Mouse (Mus musculus): Measurements from ENCODE around the gene Smurf2. TPM values are rescaled to one million over a fixed set of nuclear protein-coding genes. Genes with fewer than 3 reads are reported as not detected.
"Not testable (repeated sequence)": the region's sequence is repeated elsewhere in the genome, so short reads cannot be mapped to it uniquely, and the experiment has no call there.

Smurf2 gene
- total RNA-seq, 2 experiments from 2014 or later = 20.8 to 21.7 TPM

DNA sequence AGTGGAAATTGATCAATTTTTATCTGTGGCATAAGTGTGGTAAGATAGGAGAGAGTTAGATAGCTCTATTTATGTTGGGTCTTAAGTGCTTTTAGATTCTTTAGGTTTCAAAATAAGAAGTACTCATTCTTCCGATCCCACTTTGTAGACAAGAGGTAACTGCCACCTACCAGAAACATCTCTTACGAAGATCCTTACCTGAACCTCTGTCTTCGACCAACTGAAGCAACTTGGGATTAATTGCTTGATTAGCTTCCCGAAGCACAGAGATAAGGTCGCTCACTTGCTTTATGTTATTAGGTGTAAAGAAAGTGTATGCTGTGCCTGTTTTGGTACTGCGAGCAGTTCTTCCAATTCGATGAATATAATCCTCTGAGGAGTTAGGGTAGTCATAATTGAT lies 138.2 kb downstream of the Smurf2 start:
- intact Hi-C loops (cut with DNase I; ENCODE audit: low total_unique reads); DNase-seq: not testable (repeated sequence)

DNA sequence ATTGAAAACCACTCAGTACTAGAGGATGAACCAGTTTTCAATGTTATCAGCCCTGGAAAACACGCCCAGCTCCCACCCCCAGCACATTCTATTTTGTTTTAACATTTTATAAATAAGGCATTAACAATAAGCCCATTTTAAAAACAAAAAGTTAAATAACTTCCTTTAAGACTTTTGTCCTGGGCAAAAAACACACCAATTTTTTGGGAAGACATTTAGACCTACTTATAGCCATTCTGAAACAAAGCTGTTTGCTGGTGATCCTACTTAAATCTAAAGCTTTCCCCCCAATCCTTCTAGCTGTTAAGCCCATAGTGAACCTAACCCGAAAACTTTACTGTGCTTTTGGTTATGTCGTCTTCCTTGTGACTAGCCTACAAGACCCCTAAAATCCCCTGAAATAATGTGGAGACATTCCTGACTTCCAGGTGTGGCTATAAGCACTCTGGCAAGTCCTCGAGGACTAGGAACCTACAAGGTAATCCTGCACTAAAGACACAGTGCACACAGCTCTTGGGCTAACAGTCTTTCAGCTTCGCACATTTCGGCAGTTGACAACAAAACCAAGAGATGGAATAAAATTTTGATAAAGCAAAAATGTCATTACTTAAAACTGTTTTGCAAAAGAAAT lies 139.8 kb downstream of the Smurf2 start:
- no peak for DNase-seq
- intact Hi-C loops (cut with DNase I; ENCODE audit: low total_unique reads) = no loop called here

DNA sequence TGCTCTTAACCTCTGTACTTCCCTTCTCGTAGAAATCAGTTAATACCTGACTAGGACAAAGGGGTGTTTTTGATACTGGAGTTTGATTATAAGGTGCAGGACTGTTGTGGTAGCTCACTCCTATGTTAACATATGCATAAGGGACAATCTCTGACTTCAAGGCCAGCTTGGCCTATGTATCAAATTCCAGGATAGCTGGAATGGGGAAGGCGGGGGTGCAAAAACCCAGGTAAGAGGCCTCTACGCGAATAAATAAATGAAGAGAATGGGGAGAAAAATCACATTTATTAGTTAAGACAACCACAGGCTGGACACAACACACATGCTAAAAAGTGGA lies 140.5 kb downstream of the Smurf2 start:
- intact Hi-C loops (cut with DNase I; ENCODE audit: low total_unique reads) = no loop called here
- DNase-seq = no peak

DNA sequence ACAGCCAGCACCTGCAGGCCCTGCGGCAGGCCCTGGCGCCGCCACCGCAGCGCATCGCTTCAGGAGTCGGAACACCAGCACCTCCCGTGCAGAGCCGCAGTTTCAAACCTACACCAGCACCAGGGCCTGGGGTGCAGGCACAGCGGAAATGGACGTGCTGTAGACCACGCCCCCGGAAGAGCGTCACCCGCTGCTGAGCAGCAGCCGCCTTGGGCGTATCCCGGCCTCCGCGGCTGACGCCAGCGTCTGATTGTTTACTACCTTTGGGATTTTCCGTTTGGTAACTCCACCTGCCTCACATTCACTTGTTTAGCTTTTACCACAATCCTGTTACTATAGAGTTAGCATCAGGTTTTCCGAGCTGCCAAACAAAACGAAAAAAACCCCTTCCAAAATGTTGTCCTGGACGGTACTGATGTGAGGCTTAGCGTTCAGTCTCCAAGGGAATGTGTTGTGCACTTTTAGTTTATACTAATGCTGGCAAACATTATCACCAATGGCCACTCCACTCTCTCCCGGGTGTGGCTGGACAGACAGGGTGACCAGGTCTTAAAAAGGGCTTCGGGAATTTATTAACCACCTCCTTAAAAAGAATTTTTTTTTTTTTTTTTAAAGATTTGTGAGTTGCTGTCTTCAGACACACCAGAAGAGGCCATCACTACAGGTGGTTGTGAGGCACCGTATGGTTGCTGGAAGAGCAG lies 141.0 kb downstream of the Smurf2 start, which contains the start of gene Polg2:
Gene Polg2 (minus strand): TSS at position 150 of the 701 bp plus-strand sequence.
- intact Hi-C loops (cut with DNase I; ENCODE audit: low total_unique reads) = no loop called here

DNA sequence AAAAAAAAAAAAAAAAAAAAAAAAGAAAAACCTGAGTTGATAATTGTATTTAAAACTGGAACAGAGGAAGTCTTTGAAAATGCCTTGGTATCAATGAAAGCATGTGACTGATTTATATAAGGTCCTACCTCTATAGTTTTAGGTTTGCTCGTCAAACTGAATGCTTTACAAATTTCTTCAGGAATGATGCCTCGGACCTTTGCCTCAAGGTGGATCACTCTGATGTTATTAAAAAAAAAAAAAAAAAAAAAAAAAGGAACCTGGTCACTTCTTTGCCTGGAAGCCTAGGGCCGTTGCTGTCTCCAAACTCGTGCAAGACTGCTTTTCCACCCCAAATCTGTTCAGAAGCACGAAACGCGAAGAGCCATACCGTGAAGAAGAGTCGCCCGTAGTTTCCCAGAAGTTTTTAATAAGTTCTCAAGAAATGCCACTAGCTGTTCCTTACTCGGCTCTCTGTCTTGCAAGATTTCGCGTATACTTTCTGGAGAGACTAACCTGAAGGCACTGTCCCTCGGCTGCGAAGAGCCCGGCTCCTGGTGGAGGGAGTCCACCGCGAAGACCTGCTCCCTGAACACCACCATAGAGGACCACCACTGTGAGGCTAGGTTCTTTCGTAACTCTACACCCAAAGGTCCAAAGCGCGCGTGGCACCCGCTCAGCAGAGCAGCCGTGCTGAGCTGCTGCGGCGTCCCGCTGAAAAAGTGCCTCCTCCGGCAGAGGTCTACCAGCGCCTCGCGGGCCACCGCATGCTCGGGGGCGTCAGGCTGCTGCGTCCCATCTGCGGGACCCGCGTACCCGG lies 141.7 kb downstream of the Smurf2 start:
- no peak for DNase-seq
- intact Hi-C loops (cut with DNase I; ENCODE audit: low total_unique reads) = no loop called here

More for the DNA sequence above, 141.0 kb downstream of the Smurf2 start, which contains the start of gene Polg2:
- DNase-seq = peak; percentile 91

DNA sequence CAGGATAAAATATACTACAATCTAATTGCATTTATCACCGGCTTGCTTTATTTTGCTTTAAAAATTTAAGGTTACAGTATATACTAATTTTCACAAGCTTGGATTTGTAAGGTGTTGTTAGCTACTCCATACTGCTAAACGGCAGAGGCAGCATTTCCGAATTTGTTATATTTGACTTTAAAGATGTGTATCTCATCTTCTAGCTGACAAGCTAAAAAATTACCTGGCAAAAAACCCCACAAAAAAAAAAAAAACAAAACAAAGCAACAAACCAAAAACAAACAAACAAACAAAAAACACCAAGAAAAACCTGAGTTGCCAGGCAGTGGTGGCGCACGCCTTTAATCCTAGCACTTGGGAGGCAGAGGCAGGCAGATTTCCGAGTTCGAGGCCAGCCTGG lies 142.4 kb downstream of the Smurf2 start:
- no peak for DNase-seq
- intact Hi-C loops (cut with DNase I; ENCODE audit: low total_unique reads) = no loop called here

DNA sequence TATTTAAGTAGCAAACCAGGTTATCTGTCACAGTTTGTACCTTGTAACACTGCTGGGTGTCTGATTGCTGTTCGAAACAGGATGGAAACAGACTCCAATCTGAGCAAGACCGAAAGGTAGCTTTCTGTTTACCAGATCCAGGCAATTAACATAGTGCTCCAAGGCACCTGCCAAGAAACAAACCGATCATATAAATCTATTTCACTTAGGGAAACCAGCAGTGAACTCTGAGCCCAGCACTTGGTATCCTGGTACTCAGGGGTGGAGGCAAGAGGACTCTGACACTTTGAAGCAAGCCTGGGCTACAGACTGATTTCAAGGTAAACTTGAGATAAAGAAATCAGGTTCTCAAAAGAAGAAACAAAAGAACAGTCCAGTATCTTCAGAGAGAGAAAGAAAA lies 143.1 kb downstream of the Smurf2 start:
- no peak for DNase-seq
- intact Hi-C loops (cut with DNase I; ENCODE audit: low total_unique reads) = no loop called here

DNA sequence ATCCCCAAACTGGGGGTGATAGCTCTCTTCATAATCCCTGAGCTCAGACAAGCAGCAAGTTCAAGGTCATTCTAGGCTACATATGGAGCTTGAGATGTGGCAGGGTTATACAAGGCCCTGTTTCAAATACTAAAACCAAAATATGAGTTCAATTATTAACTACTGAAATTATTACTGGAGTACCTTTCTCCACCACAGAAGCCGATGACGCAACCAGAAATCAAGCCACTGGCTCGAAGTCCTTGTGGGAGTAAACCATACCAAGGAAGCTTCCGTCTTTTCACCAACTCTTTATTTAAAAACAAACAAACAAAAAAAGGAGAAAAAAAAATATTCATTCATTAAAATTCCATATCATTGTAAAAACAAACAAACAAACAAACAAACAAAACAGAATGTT lies 143.6 kb downstream of the Smurf2 start:
- DNase-seq = no peak
- intact Hi-C loops (cut with DNase I; ENCODE audit: low total_unique reads) = no loop called here

DNA sequence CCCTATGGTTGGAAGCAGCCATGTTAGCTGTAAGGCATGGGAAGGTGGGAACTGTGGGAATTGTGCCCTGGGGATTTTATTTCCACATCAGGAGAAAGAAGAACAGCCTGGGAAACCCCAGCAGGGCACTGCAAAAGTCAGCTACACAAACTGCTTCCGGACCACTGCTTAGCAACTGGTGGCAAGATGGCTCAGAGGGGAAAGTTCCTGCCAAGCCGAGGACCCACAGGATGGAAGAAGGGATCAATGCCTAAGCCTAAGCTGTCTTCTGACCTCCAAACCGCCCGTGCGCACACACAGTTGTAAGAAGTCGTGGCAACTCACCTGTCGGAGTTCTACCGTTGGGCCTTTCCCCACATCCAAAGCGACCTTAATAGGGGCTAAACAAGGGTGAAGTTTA lies 147.5 kb downstream of the Smurf2 start:
- no peak for DNase-seq
- intact Hi-C loops (cut with DNase I; ENCODE audit: low total_unique reads) = no loop called here

DNA sequence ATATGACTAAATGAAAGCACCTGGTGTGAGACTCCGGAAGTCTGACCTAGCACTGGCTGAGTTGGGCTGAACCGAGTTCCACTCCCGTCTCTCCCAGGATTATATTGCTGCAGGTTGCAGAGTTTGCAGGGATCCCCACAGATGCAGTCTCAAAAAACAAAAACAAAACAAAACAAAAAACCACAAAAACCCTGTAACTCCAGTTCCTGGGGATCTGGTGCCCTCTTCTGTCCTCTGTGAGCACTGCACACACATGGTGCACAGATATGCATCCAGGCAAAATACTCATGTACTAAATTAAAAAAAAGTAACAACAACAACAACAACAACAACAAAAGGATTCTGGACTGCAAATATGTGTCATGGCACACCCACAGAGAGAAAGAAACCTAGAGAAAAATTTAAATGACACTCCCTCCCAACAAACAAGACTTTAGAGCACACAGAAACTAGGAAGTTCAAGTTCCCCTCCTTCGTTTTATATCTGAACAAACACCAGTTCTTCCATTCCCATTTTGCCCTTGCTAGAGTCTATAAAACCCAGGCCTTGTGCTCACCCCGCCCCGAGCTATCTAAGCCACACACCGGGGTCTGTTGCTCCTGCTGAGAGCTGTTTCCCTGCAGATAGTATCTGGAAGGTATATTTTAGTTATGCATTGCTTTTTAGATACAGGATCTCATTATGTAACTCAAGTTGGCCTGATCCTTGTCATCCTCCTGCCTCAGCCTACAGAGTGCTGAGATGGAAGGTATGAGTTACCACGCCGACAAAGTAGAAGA lies 150.1 kb downstream of the Smurf2 start:
- intact Hi-C loops (cut with DNase I; ENCODE audit: low total_unique reads) = no loop called here
- no peak for DNase-seq

Small RNA genes within 50 kb of the gene (microRNA-seq; reads per million reads assigned to microRNA genes)
- gene Gm25994 = 0 reads per million in 2 experiments
- gene Gm27322 = 0 to 0.64 reads per million in 2 experiments
- 6.5 to 10.2 reads per million in 2 experiments for gene Mir3064

Other genes with a start within 250 kb of the Smurf2 start
- 10 to 100 TPM; 92.5 to 98.5 TPM for gene Pecam1, start 170.1 kb downstream of the Smurf2 start, total RNA-seq (2021)
- gene Milr1, start 169.5 kb downstream of the Smurf2 start, total RNA-seq (2021) = under 1 TPM; 0.55 to 0.84 TPM
- 1 to 10 TPM; 3.1 to 3.5 TPM for gene Polg2, start 141.2 kb downstream of the Smurf2 start, total RNA-seq (2021)
- gene Ddx5, start 131.5 kb downstream of the Smurf2 start, total RNA-seq (2021) = 100 to 1,000 TPM; 203 to 252 TPM
- 1 to 10 TPM; 4.9 to 5.0 TPM for gene Cep95, start 131.5 kb downstream of the Smurf2 start, total RNA-seq (2021)
- gene Kpna2, start 78.8 kb upstream of the Smurf2 start, total RNA-seq (2021) = 10 to 100 TPM; 12.3 to 21.9 TPM
- gene 1810010H24Rik, start 105.0 kb upstream of the Smurf2 start, total RNA-seq (2021) = 1 to 10 TPM; 1.4 to 2.1 TPM
- 10 to 100 TPM; 20.5 to 22.6 TPM for gene Bptf, start 211.4 kb upstream of the Smurf2 start, total RNA-seq (2021)

Data from gastrocnemius, postnatal 14 days (tissue).